Mouse (Mus musculus) common myeloid progenitor, adult 5-6 weeks (primary cell): Measurements from ENCODE around the gene Rabep1. TPM values are rescaled to one million over a fixed set of nuclear protein-coding genes. Genes with fewer than 3 reads are reported as not detected.
"Not testable (repeated sequence)": the region's sequence is repeated elsewhere in the genome, so short reads cannot be mapped to it uniquely, and the experiment has no call there.

Source experiments
- ATAC-seq: replicated peaks from 2 replicates; pipeline ENCODE4 v1.8.0; 2016; ENCODE audit warnings: low read depth, mild to moderate bottlenecking, moderate TSS enrichment, inconsistent platforms; ENCODE audit not compliant: poor library complexity, severe bottlenecking
- total RNA-seq: library from RNA; stranded (forward); fragments of 200-1000, 187-1606 nt; gene quantifications from 2 replicates; pipeline ENCODE4 v1.2.3, GENCODE M21; 2017

The Rabep1 gene
- total RNA-seq, 1 experiment from 2014 or later: 63.2 TPM

GRCm38 (mm10) chr11:70877670-70878069, 33.1 kb downstream of the Rabep1 start:
- no peak for ATAC-seq

DNA sequence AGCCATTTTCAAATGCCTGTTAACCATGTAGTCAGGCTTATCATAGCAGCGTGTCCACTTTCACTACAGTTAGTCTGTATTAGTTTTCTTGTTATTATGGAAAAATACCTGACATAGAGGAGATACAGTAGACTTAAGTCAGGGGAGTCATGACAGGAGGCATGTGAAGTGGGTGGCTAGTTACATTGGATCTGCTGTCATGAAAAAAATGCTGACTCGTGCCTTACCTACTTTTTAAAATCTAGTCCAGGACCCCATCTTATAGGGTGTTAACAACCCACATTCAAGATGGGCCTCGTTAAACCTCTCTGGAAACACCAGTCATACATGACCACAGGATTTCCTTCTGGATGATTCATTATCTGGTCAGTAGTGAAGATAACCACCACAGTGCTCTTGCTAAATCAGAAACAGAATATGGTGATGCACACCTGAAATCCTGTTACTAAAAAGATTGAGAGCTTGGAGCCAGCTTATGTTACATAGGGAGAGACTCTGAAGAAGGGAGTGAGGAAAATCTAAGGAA, 38.4 kb downstream of the Rabep1 start:
- ATAC-seq: 0 out of 2 replicates have a peak, but pooled peaks have one; percentile 22

- no peak for ATAC-seq
These were observed 46.1 kb downstream of the Rabep1 start for GRCm38 (mm10) chr11:70890643-70891042.

- 0 out of 2 replicates have a peak, but pooled peaks have one; percentile 42 for ATAC-seq
These were observed 47.0 kb downstream of the Rabep1 start for GRCm38 (mm10) chr11:70891616-70892015.

GRCm38 (mm10) chr11:70897680-70898079, 53.1 kb downstream of the Rabep1 start:
- no peak; the same call in 1 of the 2 replicates for ATAC-seq

- not testable (repeated sequence) for ATAC-seq
These were observed 53.6 kb downstream of the Rabep1 start for GRCm38 (mm10) chr11:70898182-70898581.

DNA sequence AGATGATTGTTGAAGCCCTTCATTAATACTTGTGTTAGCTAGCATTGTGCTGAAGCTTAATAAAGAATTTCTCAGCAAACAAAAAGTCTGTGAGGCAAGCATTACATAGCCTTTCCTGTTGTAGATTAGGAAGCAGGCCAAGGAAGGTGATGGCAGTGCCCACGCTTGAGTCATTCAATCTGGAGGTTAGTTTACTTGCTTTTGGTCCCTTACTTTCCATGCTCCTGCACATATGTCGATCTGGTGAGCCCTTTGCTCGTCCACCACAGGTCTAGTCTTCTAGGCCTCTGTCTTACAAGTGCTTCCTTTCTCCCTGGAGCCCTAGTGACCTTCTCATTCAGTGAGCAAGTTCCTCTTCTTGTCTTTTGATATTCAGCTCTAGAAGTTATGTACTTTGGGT, 62.1 kb downstream of the Rabep1 start:
- ATAC-seq: no peak

- ATAC-seq: no peak
These were observed 66.7 kb downstream of the Rabep1 start for GRCm38 (mm10) chr11:70911323-70911722.

DNA sequence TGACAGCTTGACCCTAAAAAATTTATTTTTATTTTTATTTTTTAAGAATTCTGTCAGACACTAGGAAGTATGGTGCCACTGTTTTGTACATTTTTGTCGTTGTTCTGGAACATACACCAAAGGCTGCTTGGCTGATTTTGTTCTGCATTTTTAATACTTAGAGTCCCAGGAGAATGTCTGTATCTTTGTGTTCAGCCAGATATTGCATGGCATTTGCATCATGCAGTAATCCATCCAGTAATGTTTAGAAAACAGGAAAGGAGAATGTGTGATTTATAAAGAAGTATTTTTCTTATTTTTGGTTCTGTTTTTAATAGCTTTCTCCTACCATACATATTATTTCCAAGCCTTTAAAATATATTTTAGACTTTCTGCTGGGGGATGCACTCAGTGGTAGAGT, 67.3 kb downstream of the Rabep1 start:
- no peak for ATAC-seq

DNA sequence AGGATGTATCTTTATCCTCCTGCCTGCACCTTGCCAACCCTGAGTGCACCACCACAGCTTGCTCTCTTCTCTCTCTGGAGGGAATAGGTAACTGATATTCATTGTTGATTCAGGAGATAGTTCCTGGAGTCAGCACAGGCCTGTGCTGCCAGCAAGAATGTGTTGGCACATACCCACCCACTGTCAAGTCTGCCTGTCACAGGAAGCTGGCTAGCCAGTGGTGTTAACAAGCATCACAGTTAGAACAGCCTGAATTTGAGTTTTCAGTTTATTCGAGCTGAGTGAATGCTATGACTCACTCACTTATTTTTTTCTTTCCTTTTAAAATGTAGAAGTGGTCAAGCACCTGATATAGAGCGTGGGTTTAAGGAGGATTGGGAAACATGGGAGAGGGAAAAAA, 73.3 kb downstream of the Rabep1 start:
- ATAC-seq: no peak

DNA sequence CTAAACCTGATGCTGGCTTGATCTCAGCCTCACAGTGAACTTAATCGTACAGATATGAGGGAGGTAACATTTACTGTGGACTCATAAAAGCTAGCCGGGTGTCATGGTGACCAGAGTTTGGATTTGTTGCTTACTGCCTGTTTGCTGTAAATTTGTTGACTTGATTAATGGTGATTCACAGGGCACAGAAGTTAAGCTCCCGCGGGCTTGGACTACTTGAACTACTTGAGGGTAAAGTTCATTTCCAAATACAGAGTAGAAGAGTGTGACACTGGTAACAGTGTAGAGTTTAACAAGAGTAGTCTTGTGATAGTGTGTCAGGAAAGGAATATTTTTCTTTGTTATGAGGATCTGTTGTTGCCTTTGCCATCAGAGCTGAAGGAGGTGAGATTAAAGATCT, 74.9 kb downstream of the Rabep1 start:
- no peak for ATAC-seq

GRCm38 (mm10) chr11:70931461-70931860, 86.9 kb downstream of the Rabep1 start:
- no peak for ATAC-seq

- no peak for ATAC-seq
These were observed 90.7 kb downstream of the Rabep1 start for GRCm38 (mm10) chr11:70935316-70935715.

DNA sequence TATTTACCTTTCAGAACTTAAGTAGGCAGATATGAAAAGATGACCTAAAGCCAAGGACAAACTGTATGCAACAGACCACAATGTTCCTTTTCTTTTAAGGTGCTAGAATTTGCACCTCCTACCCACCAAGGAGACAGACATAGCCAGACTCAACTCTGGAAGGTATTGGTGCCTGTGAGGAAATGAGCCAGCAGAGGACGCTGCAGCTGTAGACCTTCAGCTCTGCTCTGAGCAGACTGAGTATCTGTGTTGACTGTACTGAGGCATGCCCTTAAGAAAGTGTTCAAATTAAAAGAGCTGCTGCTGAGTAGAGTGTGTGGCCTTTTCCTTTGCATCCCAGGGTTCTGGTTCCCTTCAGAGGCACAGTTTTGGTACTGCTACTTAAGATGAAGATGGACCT, 98.0 kb downstream of the Rabep1 start:
- ATAC-seq: no peak

DNA sequence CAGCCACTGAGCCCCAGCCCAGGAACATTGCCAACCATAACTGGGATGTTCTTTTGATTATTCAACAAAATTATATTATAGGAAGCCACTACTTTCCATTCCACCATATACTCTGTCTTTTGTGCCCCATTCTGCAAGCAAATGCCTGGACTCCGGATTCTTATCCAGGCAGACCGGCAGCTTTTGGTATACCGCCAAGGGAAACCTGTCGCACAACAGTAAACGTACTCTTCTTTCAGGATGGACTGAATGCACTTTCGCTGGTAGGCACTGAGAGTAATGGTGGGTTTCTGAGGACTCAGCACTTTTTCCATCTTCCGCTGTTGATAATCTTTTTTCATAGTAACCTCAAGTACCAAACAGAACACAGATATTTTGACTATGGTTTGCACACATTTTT, 99.1 kb downstream of the Rabep1 start:
- ATAC-seq: no peak

DNA sequence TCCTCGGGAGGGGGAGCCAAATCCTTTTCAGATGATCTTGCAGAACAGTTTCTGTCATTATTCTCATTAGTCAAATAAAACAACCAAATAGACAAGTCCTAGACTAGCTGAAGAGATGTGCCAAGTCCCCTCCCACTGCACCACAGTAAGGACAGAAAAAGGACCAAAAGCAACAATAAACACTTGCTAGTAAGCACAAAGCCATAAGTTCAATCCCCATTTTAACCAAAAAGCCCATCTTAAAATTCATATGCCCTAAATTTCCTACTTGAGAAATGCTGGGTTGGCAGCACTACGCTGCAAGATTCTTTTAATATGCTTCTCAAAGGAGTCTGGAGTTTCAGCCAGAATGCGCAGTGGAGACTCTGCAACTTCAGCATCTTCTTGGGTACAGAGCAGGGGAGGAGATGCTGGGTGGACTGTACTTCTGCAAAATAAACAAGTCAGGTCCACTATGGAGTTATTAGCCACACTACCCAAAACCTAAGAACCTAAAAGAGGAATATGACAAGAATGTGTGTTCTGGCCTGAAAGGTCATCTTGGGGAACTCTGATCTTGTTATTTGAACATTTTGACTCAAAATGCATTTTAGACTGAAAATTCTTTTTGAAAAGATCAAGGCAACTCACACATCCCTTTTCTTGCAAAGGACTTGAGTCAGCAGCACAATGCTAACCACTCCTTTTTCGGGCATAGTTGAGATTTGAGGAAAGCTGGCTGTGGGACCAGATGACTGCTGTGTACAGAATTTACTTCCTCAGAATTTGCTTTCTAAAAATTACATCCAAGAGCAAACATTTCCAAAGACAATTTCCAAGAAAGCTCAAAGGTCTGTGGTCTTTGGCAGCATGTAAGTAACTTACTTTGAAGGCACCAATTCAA, 100.6 kb downstream of the Rabep1 start:
- ATAC-seq: no peak

- ATAC-seq: no peak
These were observed 110.1 kb downstream of the Rabep1 start for GRCm38 (mm10) chr11:70954711-70955110.

DNA sequence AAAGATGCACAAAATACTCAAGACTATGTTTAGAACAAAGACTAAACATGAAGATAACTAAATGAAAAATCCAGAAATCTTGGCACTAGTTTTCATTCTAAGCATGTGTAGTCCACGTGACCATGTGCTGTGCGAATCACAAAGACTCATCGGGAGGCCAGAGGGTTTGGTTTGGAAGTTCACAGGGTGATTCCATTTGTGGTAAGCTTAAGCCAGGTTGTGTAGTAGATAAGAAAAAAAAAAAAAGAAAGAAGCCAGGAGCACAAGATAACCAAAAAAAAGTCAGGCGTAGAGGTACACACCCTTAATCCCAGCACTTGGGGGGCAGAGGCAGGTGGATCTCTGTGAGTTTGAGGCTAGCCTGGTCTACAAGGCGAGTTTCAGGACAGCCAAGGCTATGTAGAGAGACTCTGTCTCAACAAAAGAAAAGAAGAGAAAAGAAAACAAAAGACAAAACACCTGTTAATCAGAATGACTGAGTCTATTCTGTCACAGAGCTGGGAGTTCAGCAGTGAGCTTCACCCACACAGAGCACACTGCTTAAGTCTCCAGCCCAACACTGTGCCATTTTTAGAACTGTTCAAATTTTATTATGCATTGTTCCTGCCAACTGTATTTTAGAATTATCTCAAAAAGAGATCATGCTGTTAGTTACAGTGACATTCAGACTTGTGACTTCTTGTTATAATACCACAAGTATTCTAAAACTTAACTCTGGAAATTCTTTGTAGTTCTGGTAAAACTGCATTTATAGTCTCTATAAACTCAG, 116.4 kb downstream of the Rabep1 start:
- no peak for ATAC-seq

DNA sequence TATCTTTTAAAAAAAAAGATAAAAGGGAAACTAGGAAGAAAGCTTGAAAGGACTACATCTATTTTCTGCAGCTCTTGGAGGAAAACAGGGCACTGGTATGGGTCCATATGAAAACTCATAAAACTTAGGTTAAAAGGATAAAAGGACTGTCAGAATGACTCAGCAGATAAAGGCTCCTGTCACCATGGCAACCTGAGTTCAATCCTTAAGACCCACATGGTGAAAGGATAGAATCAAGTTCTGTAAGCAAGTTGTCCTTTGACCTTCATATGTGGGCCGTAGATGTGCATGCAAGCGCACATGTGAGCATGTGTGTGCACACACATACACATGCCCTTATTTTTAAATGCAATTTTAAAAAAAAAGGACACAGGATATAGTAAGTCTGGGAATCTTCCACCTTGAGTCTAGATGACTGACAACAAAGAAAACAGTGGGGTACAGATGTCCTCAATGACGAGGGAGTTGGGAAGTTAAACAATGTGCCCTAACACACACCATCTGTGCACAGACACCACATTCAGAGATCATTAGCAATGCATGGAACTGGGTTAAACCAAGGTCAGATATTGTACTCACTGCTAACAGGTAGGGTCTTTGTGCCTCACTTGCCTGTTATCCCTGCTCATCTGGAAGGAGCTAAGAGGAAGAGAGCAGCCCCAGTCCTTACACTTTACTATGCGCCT, 119.8 kb downstream of the Rabep1 start:
- no peak for ATAC-seq

DNA sequence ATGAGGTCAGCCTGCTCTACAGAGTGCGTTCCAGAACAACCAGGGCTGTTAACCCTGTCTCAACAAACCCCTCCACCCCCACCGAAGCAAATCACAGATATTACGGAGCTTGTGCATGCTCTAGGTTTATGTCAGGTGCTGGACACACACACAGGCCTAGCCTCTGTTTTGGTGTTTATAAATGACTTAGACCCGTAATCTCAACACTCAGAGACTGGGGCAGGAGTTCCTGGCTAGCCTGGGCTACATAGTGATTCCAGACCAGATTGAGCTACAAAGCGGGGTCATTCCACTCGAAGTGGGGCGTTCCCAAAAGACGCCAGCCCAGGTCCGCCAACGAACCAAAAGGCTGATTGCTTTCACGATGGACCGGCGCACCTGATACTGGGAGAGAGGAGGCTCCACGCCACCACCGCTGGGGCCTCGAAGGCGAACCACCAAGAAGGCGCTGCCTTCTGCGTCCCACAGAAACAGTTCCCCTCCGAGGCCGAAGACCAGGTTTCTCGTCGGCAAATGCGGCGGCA, 124.8 kb downstream of the Rabep1 start:
- ATAC-seq: peak; percentile 11
